Mouse (Mus musculus) urinary bladder, adult 18-20 months (tissue): ENCODE measurements around the gene Nudt7.

Experiments used
- DNase-seq, 2 experiments: peaks; one replicate each; pipeline ENCODE4 v3.0.0; 2022; ENCODE audit warnings: low spot score in 2 of 2, mixed read lengths in 2 of 2

Gene Nudt7

GRCm38 (mm10) chr8:114133510-114134362 lies at the start of gene Nudt7:
Nudt7 (plus strand) TSS chr8:114133557.
- peak; percentile 78 to 87 for DNase-seq

GRCm38 (mm10) chr8:114087932-114088331 lies 45.4 kb upstream of the Nudt7 start:
- no peak for DNase-seq

GRCm38 (mm10) chr8:114090736-114091135 lies 42.6 kb upstream of the Nudt7 start:
- DNase-seq: no peak

GRCm38 (mm10) chr8:114093321-114093720 lies 40.0 kb upstream of the Nudt7 start:
- DNase-seq: no peak

- DNase-seq: no peak
Measured at GRCm38 (mm10) chr8:114094526-114094925, 38.8 kb upstream of the Nudt7 start.

- no peak for DNase-seq
Measured at GRCm38 (mm10) chr8:114100561-114101206, 32.7 kb upstream of the Nudt7 start.

- no peak for DNase-seq
Measured at GRCm38 (mm10) chr8:114103401-114103800, 30.0 kb upstream of the Nudt7 start.

- no peak for DNase-seq
Measured at GRCm38 (mm10) chr8:114105971-114106370, 27.4 kb upstream of the Nudt7 start.

GRCm38 (mm10) chr8:114109365-114110140 lies 23.8 kb upstream of the Nudt7 start:
- no peak for DNase-seq

- DNase-seq: no peak
Measured at GRCm38 (mm10) chr8:114115076-114115475, 18.3 kb upstream of the Nudt7 start.

GRCm38 (mm10) chr8:114116049-114116448 lies 17.3 kb upstream of the Nudt7 start:
- no peak for DNase-seq

GRCm38 (mm10) chr8:114117439-114117838 lies 15.9 kb upstream of the Nudt7 start:
- DNase-seq: no peak

- no peak for DNase-seq
Measured at GRCm38 (mm10) chr8:114121781-114122180, 11.6 kb upstream of the Nudt7 start.

- no peak for DNase-seq
Measured at GRCm38 (mm10) chr8:114123611-114124010, 9.7 kb upstream of the Nudt7 start.

- DNase-seq: no peak
Measured at GRCm38 (mm10) chr8:114124084-114124750, 9.1 kb upstream of the Nudt7 start.

GRCm38 (mm10) chr8:114130838-114131237 lies 2.5 kb upstream of the Nudt7 start:
- no peak for DNase-seq

GRCm38 (mm10) chr8:114131421-114131820 lies 1.9 kb upstream of the Nudt7 start:
- DNase-seq: no peak

GRCm38 (mm10) chr8:114133050-114133509 lies 277 bp upstream of the Nudt7 start:
- DNase-seq: no peak

- no peak for DNase-seq
Measured at GRCm38 (mm10) chr8:114136750-114137149, 3.4 kb downstream of the Nudt7 start.

GRCm38 (mm10) chr8:114137181-114137580 lies 3.8 kb downstream of the Nudt7 start:
- no peak for DNase-seq

- DNase-seq: no peak
Measured at GRCm38 (mm10) chr8:114140437-114140836, 7.1 kb downstream of the Nudt7 start.

GRCm38 (mm10) chr8:114142199-114142598 lies 8.8 kb downstream of the Nudt7 start:
- no peak for DNase-seq
